Mouse (Mus musculus) urinary bladder, adult 18-20 months (tissue): ENCODE results near the gene Clint1.

Experiments
- DNase-seq, 2 experiments: peaks; one replicate each; pipeline ENCODE4 v3.0.0; 2022; ENCODE audit warnings: low spot score in 2 of 2, mixed read lengths in 2 of 2

Clint1 gene

DNA sequence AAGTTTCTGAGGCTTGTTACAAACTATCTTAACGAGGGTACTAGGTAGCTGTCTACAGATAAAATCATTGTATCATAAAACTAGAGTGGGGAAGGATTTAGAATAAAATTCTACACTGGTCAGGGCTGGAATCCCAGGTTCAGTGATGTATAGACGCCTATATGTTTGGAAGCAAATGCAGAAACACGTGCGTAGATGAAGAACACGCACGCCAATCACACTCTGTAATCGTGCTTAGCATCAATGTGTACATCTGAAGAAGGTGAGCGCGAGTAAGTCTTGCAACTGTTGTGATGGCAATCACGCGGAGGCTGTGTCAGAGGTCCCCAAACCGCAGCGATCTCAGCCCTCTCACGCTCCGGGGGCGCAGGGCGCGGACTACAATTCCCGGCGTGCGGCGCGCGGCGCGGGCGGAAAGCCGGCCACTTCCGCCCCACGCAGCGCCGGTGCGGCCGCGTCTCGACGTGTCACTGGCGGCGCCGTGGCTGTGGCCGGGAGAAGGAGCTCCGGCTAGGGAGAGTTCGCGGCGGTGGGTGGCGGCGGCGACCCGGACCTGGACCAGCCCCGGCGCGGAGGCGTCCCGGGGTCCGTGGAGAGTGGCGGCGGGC is at the start of gene Clint1:
Gene Clint1 (plus strand): TSS at position 536 of the 608 bp plus-strand sequence.
- peak; percentile 66 to 82 for DNase-seq

DNA sequence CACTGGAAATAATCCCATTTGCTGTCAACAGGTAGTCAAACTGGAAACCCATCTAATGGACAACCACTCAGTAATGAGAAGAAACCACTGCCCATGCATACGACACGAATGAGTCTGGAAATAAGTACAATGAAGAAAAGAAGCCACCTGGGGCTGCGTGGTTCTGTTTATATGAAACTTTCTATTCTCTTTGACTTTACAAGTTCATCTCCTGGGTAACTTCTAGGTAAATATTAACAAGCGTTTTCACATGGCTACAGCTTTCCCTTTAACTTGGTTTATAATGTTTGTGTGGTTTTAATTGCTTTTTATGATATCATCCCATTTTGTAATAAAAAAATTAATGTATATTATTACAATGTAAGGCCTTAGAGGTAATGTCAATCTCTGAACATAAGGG is 47.8 kb upstream of the Clint1 start:
- DNase-seq = no peak

DNA sequence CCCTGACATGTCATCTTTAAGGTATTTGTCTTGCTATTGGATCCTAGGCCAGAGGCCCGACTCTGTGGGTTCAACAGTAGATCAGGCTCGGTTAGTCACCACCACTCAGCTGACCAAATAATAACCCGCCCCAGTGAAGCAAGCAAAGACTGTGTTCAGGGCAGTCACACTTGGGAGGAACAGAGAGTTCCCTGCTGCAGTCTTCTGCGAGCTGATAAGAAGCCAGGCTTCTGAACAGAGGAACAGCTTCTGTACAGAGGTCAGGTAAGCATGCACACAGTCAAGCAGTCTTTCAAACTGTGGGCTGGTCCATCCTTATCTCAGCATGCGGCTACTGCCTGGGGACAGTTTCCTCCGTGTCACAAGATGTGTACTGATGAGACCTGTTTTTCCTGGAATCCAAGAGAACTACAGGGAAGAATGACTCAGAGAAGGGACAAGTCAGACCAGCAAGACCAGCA is 46.5 kb upstream of the Clint1 start:
- peak; percentile 45 to 67 for DNase-seq

DNA sequence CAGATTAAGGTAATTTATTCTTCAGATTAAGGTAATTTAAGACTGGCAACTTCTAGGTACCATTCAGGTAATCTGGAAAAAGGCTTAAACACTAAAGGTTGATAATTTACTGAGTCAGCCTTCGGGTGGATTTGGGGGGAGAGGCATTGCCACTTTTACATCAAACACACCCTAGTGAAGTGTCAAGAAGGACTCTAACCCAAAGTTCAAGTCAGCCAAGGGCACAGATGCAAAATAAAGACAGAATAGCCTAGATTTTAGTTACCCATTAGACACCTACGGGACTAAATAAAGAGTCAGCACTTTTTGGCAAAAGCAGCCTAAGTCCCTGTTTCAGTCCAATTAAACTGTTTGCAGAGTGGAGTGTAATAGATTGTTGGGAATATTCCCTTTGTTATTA is 46.0 kb upstream of the Clint1 start:
- no peak for DNase-seq

DNA sequence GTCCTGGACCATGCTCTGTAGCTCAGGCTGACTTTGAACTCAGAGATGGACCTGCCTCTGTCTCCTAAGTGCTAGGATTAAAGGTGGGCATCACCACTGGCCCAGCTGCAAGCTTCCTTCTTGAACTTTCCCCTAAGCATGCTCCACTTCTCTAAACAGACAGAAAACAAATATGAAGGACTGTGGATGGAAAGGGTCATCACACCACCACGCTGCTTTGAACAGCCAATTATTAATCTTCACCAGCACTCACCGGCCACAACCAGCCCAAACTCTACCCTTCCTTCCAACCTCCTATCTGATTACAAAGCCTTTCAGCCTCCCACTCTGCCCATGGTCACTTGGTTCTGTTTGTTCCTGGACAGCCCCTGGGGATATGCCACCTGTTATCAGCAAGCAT is 45.6 kb upstream of the Clint1 start:
- no peak for DNase-seq

DNA sequence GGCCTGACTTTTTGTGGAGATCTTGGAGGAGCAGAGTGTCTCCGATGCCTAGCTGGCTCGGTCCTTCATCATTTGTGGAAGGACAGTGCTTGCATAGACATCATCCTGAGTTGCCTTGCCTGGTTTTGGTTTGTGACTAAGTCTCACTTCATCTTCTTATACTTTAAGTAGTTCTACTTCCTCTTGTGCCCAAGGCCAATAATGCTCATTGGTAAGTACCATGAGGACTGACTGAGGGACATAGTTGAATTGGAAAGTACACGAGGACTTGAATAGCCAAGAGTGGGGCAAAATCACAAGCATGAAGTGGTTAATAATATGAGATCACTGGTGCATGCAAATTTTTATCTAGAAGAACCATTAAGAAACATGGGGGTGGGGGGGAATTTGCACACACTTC is 45.0 kb upstream of the Clint1 start:
- DNase-seq = no peak

DNA sequence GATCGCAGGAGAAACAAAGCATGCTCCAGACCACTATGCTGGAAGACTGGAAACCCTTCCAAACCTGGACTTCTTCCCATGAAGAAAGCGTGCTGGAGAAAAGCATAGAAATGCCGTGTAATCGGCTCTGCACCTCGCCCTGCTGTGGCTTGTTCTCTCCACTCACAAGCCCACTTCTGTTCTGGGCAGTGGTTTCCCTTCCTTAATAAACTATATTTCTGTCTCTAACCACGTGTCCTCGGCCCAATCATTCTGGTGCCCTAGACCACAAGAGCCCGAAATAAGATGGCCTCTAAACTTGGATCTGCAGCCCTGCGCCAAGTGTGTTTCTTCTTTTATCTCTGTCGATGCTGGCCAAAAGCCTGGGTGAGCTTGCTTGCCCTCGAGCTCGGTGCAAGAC is 44.0 kb upstream of the Clint1 start:
- DNase-seq = no peak

DNA sequence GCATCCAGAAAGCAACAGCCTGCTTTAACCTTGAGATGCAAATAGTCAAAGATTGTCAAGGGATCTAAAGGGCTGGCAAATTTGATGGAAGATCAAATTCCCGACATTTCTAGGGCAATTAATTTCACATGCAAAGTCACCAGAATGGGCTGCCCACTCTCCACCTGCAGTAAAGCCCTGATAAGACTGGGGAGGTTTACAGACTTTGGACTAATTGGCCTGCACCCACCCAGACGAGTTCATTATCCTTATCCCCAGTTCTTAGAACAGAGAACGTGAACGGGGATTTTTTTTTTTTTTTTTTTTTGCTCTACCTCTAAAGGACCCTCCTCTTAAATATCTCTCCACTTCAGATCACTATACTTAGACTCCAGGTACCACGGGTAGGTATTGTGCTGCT is 42.4 kb upstream of the Clint1 start:
- no peak for DNase-seq

DNA sequence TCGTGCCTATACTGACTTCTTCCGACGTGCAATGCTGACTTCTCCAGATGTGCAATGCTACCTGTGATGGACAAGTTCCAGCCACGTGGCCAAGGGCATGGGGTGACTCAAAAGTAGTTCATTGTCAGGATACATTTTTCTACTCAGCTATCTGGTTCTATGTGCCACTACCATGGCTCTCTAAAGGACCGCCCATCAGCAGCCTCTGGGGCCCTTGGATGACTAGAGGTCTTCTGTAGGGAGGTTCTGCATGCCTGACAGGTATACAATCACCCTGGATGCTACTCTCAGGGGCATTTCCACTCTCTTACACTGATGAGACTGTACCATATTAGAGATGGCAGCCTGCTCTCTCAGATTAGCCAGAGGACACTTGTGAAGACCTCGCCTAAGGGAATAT is 41.8 kb upstream of the Clint1 start:
- no peak for DNase-seq

DNA sequence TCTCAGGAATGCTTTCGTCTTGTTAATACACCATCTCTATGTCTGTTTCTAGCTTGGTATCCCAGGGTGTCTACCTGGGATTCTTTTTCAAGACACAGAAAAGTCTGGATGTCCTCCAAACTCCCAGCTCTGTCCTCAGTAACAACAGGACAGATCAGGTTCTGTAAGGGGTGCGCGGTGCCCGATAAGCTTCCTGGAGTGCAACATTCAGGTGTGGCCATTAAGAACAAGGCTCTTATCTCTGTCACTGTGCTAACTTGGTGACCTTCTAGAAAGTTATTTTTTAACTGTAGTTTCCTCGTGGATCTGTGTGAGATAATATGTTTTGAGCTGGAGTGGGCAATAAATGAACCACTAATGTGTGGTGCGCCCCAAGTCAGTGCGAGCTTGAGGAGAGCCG is 41.0 kb upstream of the Clint1 start:
- no peak for DNase-seq

DNA sequence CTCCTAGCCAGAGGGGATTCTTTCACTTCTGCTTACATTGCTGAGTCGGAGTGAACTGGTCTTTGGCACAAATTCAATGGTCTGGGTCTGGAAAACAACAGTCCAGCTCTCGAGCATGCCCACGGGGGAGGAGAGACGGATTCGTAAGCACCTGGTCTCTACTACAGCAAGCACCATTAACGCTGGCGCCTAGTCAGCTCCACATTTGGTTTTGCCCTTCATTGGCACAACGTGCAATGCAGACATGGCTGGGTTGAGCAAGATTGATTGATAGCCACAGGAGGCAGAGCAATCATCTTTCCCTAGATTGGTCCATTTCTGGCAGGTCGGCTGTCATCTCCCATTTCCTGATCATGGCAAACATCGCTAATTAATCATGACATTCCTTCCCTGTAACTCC is 36.2 kb upstream of the Clint1 start:
- no peak for DNase-seq

DNA sequence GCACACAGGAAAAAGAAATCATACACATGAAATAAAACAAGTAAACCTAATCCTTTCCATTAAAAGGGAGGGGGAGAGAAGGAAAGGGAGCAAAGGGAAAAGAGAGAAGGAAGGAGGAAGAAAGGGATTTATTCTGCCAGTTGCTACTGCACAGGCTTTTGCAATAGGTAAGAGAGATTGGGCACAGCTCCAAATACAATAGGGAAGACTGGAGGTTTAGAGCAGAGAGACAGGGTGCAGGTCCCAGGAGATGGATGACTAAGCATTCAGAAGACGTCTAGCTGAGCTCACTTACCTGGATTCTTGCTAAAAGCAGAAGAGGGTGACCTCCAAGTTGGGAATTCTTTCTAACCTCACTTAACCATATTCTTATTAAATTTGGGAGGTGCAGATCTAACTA is 35.1 kb upstream of the Clint1 start:
- DNase-seq = peak in 1 of 2 experiments; percentile 13

DNA sequence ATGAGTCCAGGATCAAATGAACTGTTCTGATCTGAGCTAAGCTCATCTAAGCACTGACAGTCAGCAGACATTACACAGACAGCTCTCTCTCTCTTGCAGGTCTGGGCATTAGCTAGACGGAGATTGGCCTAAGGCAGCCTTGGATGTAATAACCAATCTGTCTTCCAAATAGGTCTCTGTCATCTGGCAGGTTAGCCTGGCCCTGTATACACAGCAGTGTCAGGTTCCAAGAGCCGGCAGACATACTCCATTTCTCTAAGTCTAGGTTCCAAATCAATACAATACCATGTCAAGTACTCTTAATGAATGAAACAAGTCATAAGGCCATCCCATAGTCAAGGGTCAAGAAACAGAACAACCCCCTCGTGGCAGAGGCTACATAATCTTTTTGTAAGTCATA is 33.9 kb upstream of the Clint1 start:
- DNase-seq = no peak

DNA sequence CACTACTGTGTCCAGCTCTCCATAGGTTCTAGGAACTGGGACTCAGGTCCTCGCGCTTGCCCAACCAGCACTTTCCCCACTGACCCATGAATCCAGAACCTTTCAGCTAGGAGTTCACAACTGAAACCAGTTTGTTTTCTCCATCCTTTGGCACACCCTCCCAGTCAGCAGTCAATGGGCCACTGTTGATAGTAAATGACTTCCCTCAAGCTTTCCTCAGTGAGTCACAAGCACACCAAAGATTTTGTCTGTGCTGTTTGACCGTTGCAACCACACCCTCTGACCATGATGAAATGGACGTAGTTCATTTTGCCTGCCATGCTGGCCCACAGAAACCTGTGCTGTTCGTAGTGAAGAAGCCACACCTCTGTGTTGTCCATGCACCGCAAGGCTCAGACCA is 30.9 kb upstream of the Clint1 start:
- no peak for DNase-seq

DNA sequence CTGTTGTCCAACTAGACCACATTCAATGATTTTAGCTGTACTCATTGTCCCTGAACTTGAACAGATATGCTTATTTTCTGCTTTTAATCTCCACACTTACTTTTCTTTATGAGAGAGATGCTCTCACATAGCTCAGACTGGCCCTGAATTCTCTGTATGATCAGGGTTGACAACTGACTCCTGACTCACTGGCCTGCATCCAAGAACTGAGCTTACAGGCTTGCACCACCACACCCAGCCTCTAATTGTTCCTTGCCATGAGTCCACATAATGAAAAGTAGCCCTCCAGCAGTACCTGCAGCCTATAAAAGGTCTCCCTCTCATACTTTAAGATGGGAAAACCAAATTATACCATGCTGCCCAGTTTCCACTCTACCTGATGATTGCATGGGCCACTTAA is 21.7 kb upstream of the Clint1 start:
- no peak for DNase-seq

DNA sequence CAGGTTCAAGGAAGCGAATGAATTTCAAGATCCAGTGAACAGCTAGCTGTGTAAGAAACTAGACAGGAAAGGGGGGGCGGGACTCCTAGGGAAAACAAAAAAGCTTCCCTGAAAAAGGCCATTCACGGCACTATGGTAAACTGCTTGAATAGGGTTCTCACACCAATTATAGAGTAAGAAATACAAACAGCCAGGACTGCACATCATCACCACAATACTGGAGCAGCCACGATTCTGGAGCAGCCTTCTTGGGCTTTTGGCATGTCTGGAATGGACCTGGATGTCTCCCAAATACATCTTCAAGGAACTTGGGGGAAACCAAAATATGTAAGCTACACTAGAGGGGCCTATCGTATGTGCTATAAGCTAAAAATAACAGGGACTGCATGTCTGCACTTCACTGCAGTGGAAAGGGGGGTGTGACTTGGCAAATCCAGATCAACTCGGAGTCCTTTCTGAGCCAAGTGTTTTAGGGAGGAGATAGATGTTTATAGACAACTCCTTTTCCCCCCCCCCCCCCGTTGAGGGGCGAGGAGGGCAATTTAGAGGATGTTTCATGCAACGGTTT is 21.0 kb upstream of the Clint1 start:
- DNase-seq = no peak

DNA sequence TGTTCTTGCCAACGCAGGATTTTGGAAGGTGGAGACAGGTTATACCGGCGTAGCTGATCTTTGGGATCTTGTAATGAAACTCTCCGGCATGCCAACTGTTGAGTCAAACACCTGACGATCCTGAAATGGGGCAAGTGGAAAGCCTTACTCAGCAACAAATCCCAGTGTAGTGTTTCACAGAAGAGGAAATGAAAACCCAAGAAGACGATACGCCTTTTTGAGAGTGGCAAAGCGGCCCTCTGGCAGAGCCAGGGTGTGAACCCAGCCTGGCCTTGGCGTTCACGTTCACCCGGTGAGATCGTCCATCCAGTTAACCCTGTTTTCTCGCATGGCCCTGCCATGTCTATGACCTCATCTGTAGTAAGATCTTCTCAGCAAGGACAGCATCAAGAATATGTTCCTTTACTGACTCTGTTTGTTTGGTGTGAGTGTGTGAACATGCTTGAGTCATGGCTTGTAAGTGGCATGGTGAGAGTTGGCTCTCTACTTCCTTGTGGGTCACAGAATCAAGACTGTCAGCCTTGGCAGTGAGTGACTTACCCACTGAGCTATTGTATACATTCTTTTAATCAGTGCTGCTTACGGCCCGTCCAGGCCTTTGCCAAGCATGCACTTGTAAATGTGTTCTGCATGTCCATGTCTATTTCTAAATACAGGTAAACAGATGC is 20.2 kb upstream of the Clint1 start:
- DNase-seq = no peak

DNA sequence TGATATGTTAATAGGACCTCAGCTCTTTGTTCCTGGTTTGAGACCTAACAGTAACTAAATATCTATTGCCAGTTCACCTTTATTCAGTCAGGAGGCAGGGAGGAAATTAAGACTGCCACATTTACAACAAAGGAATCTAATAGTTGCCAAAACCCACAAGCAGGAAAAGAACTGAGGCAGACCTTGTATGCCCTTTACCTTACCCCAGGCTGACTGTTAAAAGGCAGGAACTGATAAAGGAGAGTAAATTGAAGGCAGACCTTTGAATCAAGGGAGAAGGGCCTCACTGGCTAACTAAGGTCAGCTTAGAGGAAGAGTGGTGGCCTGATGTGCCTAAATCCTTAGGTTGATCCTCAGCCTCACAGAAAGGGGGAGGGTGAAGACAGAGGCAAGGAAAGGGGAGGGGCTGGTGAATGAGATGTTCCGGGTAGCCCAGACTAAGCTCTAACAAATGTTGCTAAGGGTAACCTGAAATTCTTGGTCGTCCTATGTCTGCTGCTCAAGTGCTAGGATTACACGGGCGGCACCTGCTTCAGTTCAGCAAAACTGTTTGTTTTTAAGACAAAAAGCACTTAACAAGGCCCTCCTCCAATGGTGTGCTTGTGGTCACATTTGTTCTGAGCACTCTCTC is 16.1 kb upstream of the Clint1 start:
- no peak for DNase-seq

DNA sequence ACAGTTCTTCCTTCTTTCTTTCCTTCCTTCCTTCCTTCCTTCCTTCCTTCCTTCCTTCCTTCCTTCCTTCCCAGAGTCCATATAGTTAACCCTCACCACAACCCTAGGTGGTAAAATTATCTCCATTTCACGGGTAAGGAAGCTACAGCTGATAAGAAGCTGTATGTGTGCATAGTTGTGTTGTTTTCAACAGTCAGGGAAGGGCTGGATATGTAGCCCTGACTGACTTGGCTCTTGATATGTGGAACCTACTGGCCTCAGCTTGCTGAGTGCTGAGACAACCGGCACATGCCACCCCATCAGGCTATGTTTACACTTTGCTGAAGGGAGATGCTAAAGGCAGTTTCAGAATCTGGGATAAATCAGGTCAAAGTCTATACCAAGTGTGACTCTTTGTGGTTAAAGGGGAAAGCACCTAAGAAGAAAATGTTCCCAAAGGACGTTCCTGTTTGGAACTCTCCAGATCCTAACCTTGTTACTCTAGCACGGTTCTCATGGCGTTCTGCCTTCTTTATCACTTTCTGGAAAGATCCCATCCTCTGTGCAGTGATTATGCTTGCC is 14.5 kb upstream of the Clint1 start:
- DNase-seq = no peak

DNA sequence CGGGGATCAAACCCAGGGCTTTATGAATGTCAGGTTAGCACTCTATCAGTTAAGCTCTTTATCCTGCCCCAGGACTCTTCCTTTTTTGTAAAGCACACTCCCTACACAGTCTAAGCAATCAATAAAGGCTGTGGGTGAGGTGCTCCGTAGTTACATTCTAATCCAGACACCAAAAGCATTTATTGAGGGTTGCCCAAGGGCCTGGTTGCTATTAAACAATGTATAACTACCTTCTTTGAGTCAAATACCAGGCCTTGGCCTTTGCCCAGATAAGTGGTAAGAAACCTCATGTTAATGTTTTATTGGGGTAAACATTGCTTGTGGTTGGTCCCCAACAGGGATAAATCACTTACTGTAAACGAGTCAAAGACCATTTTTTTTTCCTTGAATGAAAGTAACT is 13.4 kb upstream of the Clint1 start:
- DNase-seq = no peak

DNA sequence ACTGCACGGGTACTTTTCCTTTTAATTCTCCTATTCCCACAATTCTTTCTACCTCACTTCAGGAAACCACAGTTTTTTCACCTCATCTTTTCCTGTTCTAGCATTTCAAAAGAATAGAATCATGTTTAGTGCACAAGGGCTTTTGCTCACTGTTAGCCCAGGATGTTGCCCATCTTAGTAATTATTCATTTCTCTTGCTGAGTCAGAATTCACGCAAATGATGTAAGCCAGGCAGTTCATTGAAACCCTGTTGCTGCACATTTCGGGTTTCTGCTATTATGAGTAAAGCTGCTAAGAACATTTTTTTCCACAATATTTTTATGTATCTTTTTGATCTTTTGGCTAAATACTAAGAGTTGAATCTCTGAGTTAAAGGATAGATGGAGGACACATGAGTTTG is 11.5 kb upstream of the Clint1 start:
- DNase-seq = no peak

DNA sequence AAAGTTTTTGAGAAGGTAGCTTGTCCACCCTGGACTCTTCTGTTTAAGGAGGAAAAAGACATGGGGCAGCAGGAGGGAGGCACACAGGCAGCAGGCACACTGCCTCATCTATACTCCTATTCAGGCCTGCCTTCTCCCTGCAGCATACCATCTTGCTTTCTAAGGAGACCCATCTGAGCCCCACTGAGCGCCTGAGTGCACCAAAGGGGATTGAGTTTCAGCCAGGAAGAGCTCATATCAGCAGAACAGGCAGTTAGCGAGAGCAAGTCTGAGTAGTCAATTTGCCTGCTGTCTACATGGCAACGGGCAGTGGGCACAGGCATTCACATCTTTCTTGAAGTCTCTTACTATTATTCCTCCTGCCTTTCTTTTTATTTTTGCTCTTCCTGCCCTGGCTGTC is 5.8 kb upstream of the Clint1 start:
- no peak for DNase-seq

DNA sequence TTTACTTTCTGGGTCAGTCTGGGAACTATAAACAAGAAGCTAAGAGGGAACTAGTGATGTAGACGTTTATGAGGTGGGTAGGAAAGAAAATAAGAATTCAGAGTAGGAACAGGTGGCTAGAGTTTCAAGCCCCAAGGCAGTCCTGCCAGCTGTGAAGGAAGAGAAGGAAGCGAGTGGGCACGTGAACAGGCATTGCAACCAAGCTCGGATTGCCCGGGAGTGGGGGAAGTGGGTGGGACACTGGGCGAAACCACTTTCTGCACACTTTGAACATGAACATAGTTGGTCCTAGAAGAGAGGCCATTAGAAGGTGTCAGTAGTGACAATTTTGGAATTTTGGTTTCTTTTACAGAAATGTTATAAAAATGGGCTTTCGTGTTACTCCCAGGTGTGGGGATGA is 4.3 kb upstream of the Clint1 start:
- DNase-seq = no peak
